In the genomic region with DNA sequence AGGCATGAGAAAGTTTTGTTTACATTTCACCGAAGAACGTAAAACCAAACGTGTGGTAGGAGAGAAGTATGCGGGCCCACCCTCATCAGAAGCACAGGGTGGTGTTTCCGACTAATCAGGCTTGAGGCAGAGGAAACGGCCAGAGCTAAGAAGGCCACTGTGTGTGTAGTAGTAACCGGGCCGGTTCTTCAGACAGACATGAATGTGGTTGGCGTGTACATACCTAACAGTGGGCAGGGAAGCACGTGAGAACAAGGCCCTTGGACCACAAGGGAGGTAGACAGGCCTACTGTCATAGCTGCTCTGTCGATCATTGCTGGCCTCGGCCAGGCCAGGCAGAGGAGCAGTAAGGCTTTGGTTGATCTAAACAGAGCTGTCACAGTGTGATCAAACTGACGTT, we compare ENCODE assay signal across 12 mouse cellular contexts.
"Had no signal": no experiment of that assay in that cellular context is flagged by ENCODE, and none has a peak within 500 bp of the region (broad histone marks: within the 10 kb centered on the region; RNA-seq: fewer than 3 reads in every experiment).

No protein-coding gene starts in this region.

- H3K9ac ChIP-seq: limb, embryonic 13.5 days; liver, embryonic 14.5 days; midbrain, embryonic 12.5 days had no signal

- ATAC-seq: midbrain, embryonic 16.5 days had no signal

- H3K27me3 ChIP-seq: limb, embryonic 13.5 days; midbrain, embryonic 12.5 days had no signal

- H3K4me3 ChIP-seq: limb, embryonic 13.5 days; midbrain, embryonic 12.5 days had no signal

- DNase-seq: kidney, adult 11 months; kidney, adult 9 months; kidney, postnatal 14 days; left cerebral cortex, postnatal 4 days; lung, adult 2 months; right cerebral cortex, postnatal 14 days; thymus, adult 2 months; thymus, postnatal 25 days had no signal

- H3K27ac ChIP-seq: limb, embryonic 13.5 days; liver, embryonic 14.5 days; midbrain, embryonic 12.5 days had no signal

- H3K9me3 ChIP-seq: limb, embryonic 13.5 days; midbrain, embryonic 12.5 days had no signal

- H3K36me3 ChIP-seq: limb, embryonic 13.5 days; midbrain, embryonic 12.5 days had no signal

- H3K4me1 ChIP-seq: midbrain, embryonic 12.5 days had no signal

- H3K4me2 ChIP-seq: limb, embryonic 13.5 days; midbrain, embryonic 12.5 days had no signal
